In the genomic region with DNA sequence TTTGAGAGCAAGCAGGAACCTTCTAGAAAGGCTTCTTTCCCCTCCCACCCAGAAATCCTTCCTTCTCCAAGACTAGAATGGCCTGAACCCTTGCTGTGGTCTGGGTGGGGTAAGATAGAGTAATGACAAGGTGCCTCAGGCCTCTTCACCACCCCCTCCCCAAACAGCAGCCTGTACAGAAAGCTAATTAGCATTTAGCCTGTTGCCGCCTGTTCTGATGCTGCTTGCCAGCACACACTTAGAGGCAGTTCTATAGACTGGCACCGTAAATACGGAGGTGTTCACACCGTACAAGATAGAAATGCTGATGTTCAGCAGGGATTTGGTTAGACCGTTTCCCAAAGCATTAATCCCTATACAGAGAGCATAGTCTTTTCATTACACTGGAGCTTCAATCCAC, we compare ENCODE assay signal across 23 mouse cellular contexts. TPM values are rescaled to one million over a fixed set of nuclear protein-coding genes. Genes with fewer than 3 reads are reported as not detected.
DNase-seq lines count a peak whose midpoint lies in the region; ATAC-seq and TF ChIP-seq lines count a peak whose summit lies in the region.
"Had no signal": no experiment of that assay in that cellular context is flagged by ENCODE, and none has a peak within 500 bp of the region (broad histone marks: within the 10 kb centered on the region; RNA-seq: fewer than 3 reads in every experiment).

No protein-coding gene starts in this region.

- H3K27me3 ChIP-seq in embryonic facial prominence, embryonic 13.5 days, result no peaks in the 10 kb centered on the region
- no peaks in the 10 kb centered on the region for H3K27me3 ChIP-seq in embryonic facial prominence, embryonic 10.5 days (replicated peaks; ENCODE audit: low read depth, poor library complexity, severe bottlenecking)
- H3K27me3 ChIP-seq in liver, embryonic 11.5 days (replicated peaks; ENCODE audit: control insufficient read depth, insufficient read depth, low read length), result no peaks in the 10 kb centered on the region
- no peaks in the 10 kb centered on the region for H3K27me3 ChIP-seq in liver, postnatal 0 days (ENCODE audit: insufficient read depth, low read length)
- no peaks in the 10 kb centered on the region for H3K27me3 ChIP-seq in forebrain, embryonic 15.5 days
- H3K27me3 ChIP-seq: embryonic facial prominence, embryonic 12.5 days; heart, embryonic 12.5 days; intestine, embryonic 15.5 days had no signal

- TF ChIP-seq POLR2A in brain, embryonic 14.5 days (IDR thresholded peaks at IDR 0.05; ENCODE audit: borderline replicate concordance, extremely low read depth, insufficient read depth, insufficient read length, poor library complexity, severe bottlenecking), result no peak

- DNase-seq in embryonic facial prominence, embryonic 10.5 days (ENCODE audit: low spot score), result no peak
- DNase-seq in liver, embryonic 11.5 days (ENCODE audit: low spot score), result peak; percentile 15
- DNase-seq in liver, postnatal 0 days, result no peak
- DNase-seq in brain, embryonic 14.5 days (ENCODE audit: low read depth), result peak; percentile 58
- DNase-seq in adrenal gland, postnatal 25 days, result no peak
- no peak for DNase-seq in spleen, postnatal 36 days (ENCODE audit: low spot score in 2 of 2)
- DNase-seq: adrenal gland, postnatal 14 days; B cell, adult 2 months; cerebellum, adult 8-10 months; cerebellum, postnatal 14 days; embryo, embryonic 11 days; gastrocnemius, postnatal 14 days; heart, adult 2 months had no signal

- H3K27ac ChIP-seq in embryonic facial prominence, embryonic 13.5 days, result 0 out of 2 replicates have a peak overlapping the region, but pooled peaks have one; percentile 28
- H3K27ac ChIP-seq in embryonic facial prominence, embryonic 10.5 days (replicated peaks), result no peak overlapping the region
- H3K27ac ChIP-seq in liver, embryonic 11.5 days (ENCODE audit: low read depth, low read length), result no peak overlapping the region
- no peak overlapping the region for H3K27ac ChIP-seq in liver, postnatal 0 days (ENCODE audit: low read depth)
- no peak overlapping the region for H3K27ac ChIP-seq in forebrain, embryonic 15.5 days (replicated peaks)
- H3K27ac ChIP-seq: embryonic facial prominence, embryonic 12.5 days; heart, adult 2 months; hindbrain, embryonic 10.5 days; hindbrain, embryonic 14.5 days; intestine, embryonic 15.5 days had no signal

- no peaks in the 10 kb centered on the region for H3K36me3 ChIP-seq in embryonic facial prominence, embryonic 13.5 days
- 0 out of 2 replicates have a peak, but pooled peaks cover 3% of the 10 kb centered on the region for H3K36me3 ChIP-seq in embryonic facial prominence, embryonic 10.5 days (replicated peaks)
- no peaks in the 10 kb centered on the region for H3K36me3 ChIP-seq in liver, embryonic 11.5 days (ENCODE audit: control insufficient read depth, insufficient read depth, low read length)
- no peaks in the 10 kb centered on the region for H3K36me3 ChIP-seq in liver, postnatal 0 days (replicated peaks; ENCODE audit: insufficient read depth, low read length)
- H3K36me3 ChIP-seq in forebrain, embryonic 15.5 days, result no peaks in the 10 kb centered on the region
- H3K36me3 ChIP-seq: embryonic facial prominence, embryonic 12.5 days; heart, embryonic 12.5 days; hindbrain, embryonic 10.5 days; intestine, embryonic 15.5 days had no signal

- WGBS in embryonic facial prominence, embryonic 13.5 days, result 74% methylated on average over 5 of the region's 5 CpGs
- 82% methylated on average over 5 of the region's 5 CpGs for WGBS in embryonic facial prominence, embryonic 10.5 days
- WGBS in liver, embryonic 11.5 days, result 89% methylated on average over 5 of the region's 5 CpGs
- WGBS in liver, postnatal 0 days (ENCODE audit: insufficient replicate concordance), result 84% methylated on average over 5 of the region's 5 CpGs
- WGBS in forebrain, embryonic 15.5 days, result 12% methylated on average over 5 of the region's 5 CpGs

- no peak for TF ChIP-seq CTCF in liver, postnatal 0 days (IDR thresholded peaks at IDR 0.05; ENCODE audit: low read depth)
- TF ChIP-seq CTCF in brain, embryonic 14.5 days (IDR thresholded peaks at IDR 0.05; ENCODE audit: borderline replicate concordance, extremely low read depth, insufficient read depth, insufficient read length), result no peak

- H3K4me2 ChIP-seq in embryonic facial prominence, embryonic 13.5 days, result no peak overlapping the region
- no peak overlapping the region for H3K4me2 ChIP-seq in liver, embryonic 11.5 days
- H3K4me2 ChIP-seq in liver, postnatal 0 days (ENCODE audit: low read depth, low read length), result no peak overlapping the region
- H3K4me2 ChIP-seq in forebrain, embryonic 15.5 days (replicated peaks), result no peak overlapping the region
- H3K4me2 ChIP-seq: embryonic facial prominence, embryonic 12.5 days; heart, embryonic 12.5 days; hindbrain, embryonic 14.5 days; intestine, embryonic 15.5 days had no signal

- H3K9ac ChIP-seq in embryonic facial prominence, embryonic 13.5 days, result no peak overlapping the region
- no peak overlapping the region for H3K9ac ChIP-seq in liver, embryonic 11.5 days (ENCODE audit: low read depth, low read length)
- no peak overlapping the region for H3K9ac ChIP-seq in liver, postnatal 0 days (replicated peaks)
- H3K9ac ChIP-seq in forebrain, embryonic 15.5 days (replicated peaks), result no peak overlapping the region
- H3K9ac ChIP-seq: embryonic facial prominence, embryonic 12.5 days; heart, embryonic 12.5 days; hindbrain, embryonic 14.5 days; intestine, embryonic 15.5 days had no signal

- TF ChIP-seq EP300 in liver, postnatal 0 days (IDR thresholded peaks at IDR 0.05; ENCODE audit: low read depth), result no peak

- H3K9me3 ChIP-seq in embryonic facial prominence, embryonic 13.5 days, result no peaks in the 10 kb centered on the region
- no peaks in the 10 kb centered on the region for H3K9me3 ChIP-seq in embryonic facial prominence, embryonic 10.5 days
- no peaks in the 10 kb centered on the region for H3K9me3 ChIP-seq in liver, embryonic 11.5 days (ENCODE audit: control insufficient read depth, low read length)
- H3K9me3 ChIP-seq in liver, postnatal 0 days (ENCODE audit: low read length), result no peaks in the 10 kb centered on the region
- no peaks in the 10 kb centered on the region for H3K9me3 ChIP-seq in forebrain, embryonic 15.5 days
- H3K9me3 ChIP-seq: embryonic facial prominence, embryonic 12.5 days; heart, embryonic 12.5 days; hindbrain, embryonic 10.5 days; intestine, embryonic 15.5 days had no signal

- ATAC-seq in embryonic facial prominence, embryonic 13.5 days (ENCODE audit: insufficient number of reproducible peaks, insufficient read depth, low FRiP score, low TSS enrichment, low read depth), result no peak
- no peak for ATAC-seq in liver, embryonic 11.5 days (replicated peaks; ENCODE audit: low FRiP score)
- no peak for ATAC-seq in liver, postnatal 0 days
- ATAC-seq in forebrain, embryonic 15.5 days (replicated peaks), result peak; percentile 39; the same call in 1 of the 2 replicates
- ATAC-seq: activated CD4-positive, CD25-positive, alpha-beta regulatory T cell, adult 4 months; CD4-positive, CD25-positive, alpha-beta regulatory T cell, adult 4 months; intestine, embryonic 15.5 days had no signal

- H3K4me1 ChIP-seq in embryonic facial prominence, embryonic 13.5 days, result peaks cover 33% of the 10 kb centered on the region
- peaks cover 32% of the 10 kb centered on the region for H3K4me1 ChIP-seq in embryonic facial prominence, embryonic 10.5 days
- no peaks in the 10 kb centered on the region for H3K4me1 ChIP-seq in liver, embryonic 11.5 days (replicated peaks; ENCODE audit: control insufficient read depth, insufficient read depth, low read length)
- no peaks in the 10 kb centered on the region for H3K4me1 ChIP-seq in liver, postnatal 0 days (ENCODE audit: insufficient read depth)
- H3K4me1 ChIP-seq in forebrain, embryonic 15.5 days, result peaks cover 15% of the 10 kb centered on the region
- H3K4me1 ChIP-seq: intestine, embryonic 15.5 days had no signal

- no peak overlapping the region for H3K4me3 ChIP-seq in embryonic facial prominence, embryonic 13.5 days
- no peak overlapping the region for H3K4me3 ChIP-seq in embryonic facial prominence, embryonic 10.5 days
- H3K4me3 ChIP-seq in liver, embryonic 11.5 days (ENCODE audit: low read depth, low read length), result no peak overlapping the region
- H3K4me3 ChIP-seq in liver, postnatal 0 days (ENCODE audit: low read depth, low read length), result no peak overlapping the region
- H3K4me3 ChIP-seq in forebrain, embryonic 15.5 days, result no peak overlapping the region
- H3K4me3 ChIP-seq: embryonic facial prominence, embryonic 12.5 days; heart, adult 2 months; heart, embryonic 12.5 days; hindbrain, embryonic 10.5 days; intestine, embryonic 15.5 days had no signal

RNA-seq across cellular contexts. Expression of gene Gli3, which starts 50.1 kb away (rescaled TPM):
- polyA plus RNA-seq in embryonic facial prominence, embryonic 13.5 days (2015; fragmentation: Nextera tagmentation; extraction: Ambion mirVana), result 32.8 and 38.3 TPM in 2 replicates
- polyA plus RNA-seq in embryonic facial prominence, embryonic 10.5 days (2016; fragmentation: Nextera tagmentation; extraction: Ambion mirVana), result 33.9 and 35.4 TPM in 2 replicates
- 6.4 and 6.7 TPM in 2 replicates for polyA plus RNA-seq in liver, embryonic 11.5 days (2014; fragmentation: Nextera tagmentation; extraction: Ambion mirVana)
- polyA plus RNA-seq in liver, postnatal 0 days (2015; fragmentation: Nextera tagmentation; extraction: Ambion mirVana), result 0.22 and 0.33 TPM in 2 replicates
- 10.3 and 12.5 TPM in 2 replicates for polyA plus RNA-seq in brain, embryonic 14.5 days (2012; rRNA removed)
- polyA plus RNA-seq in forebrain, embryonic 15.5 days (2015; fragmentation: Nextera tagmentation; extraction: Ambion mirVana), result 13.5 and 15.9 TPM in 2 replicates
- 10.1 and 11.4 TPM in 2 replicates for total RNA-seq in adrenal gland, postnatal 25 days (2021)
- total RNA-seq: MEL had no signal
- polyA plus RNA-seq: activated CD4-positive, CD25-positive, alpha-beta regulatory T cell, adult 4 months; CD4-positive, CD25-positive, alpha-beta regulatory T cell, adult 4 months had no signal

Comparison
In these comparisons a context has a peak if more than half of its experiments do, and no peak if none do; other contexts are left out.
1. DNase-seq: peak in liver, embryonic 11.5 days (single experiment) and brain, embryonic 14.5 days (single experiment); none in embryonic facial prominence, embryonic 10.5 days (single experiment), liver, postnatal 0 days (single experiment), adrenal gland, postnatal 25 days (single experiment) and spleen, postnatal 36 days (0 of 2).